Mouse (Mus musculus) CH12.LX (cell line): ENCODE measurements around the gene Map4k4. TPM values are rescaled to one million over a fixed set of nuclear protein-coding genes. Genes with fewer than 3 reads are reported as not detected.

ENCODE experiments used
- DNase-seq: peaks from one replicate; pipeline ENCODE4 v3.0.0-alpha.2; 2013; ENCODE audit errors: extremely low read depth
- H3K27ac ChIP-seq: 2 replicates; pipeline ENCODE4 v1.5.1; 2012; ENCODE audit warnings: low read depth, mild to moderate bottlenecking, control low read depth, moderate library complexity; ENCODE audit not compliant: insufficient read depth
- H3K27me3 ChIP-seq: replicated peaks from 2 replicates; pipeline ENCODE3; 2012; ENCODE audit warnings: inconsistent platforms
- H3K36me3 ChIP-seq, 2 experiments: replicated peaks in 1 of 2; 2 replicates each; pipeline versions ENCODE3 to v1.6.1; 2012; ENCODE audit warnings: inconsistent platforms in 1 of 2, low read length in 1 of 2, mild to moderate bottlenecking in 1 of 2, mixed read lengths in 1 of 2, moderate library complexity in 1 of 2; ENCODE audit not compliant: control insufficient read depth in 1 of 2, insufficient read depth in 1 of 2
- H3K4me1 ChIP-seq, 2 experiments: 2 replicates each; pipeline ENCODE4 v1.6.1; 2012; ENCODE audit warnings: inconsistent platforms in 1 of 2, moderate library complexity in 1 of 2; ENCODE audit not compliant: insufficient read depth in 2 of 2, control insufficient read depth in 1 of 2
- H3K4me2 ChIP-seq: 2 replicates; pipeline ENCODE4 v1.6.1; 2012; ENCODE audit warnings: low read depth, mild to moderate bottlenecking, control low read depth; ENCODE audit not compliant: poor library complexity, insufficient read depth, severe bottlenecking
- H3K4me3 ChIP-seq, 3 experiments: fragments of 150-350 bp in 1 of 3; sonication (generic) in 1 of 3; replicated peaks in 1 of 3; 2 replicates each; pipeline versions ENCODE3 to v1.5.1; 2011 to 2012; ENCODE audit warnings: low read depth in 2 of 3, low read length in 2 of 3, mild to moderate bottlenecking in 2 of 3, moderate library complexity in 2 of 3, control low read depth in 1 of 3, improper control_type of control experiment in 1 of 3, inconsistent platforms in 1 of 3, mixed read lengths in 1 of 3; ENCODE audit not compliant: poor library complexity in 1 of 3
- H3K79me2 ChIP-seq: replicated peaks from 2 replicates; pipeline ENCODE4 v1.6.1; 2012; ENCODE audit warnings: mild to moderate bottlenecking, moderate library complexity; ENCODE audit not compliant: control insufficient read depth, poor library complexity, insufficient read depth, severe bottlenecking; ENCODE audit errors: extremely low read depth
- H3K9ac ChIP-seq: 2 replicates; pipeline ENCODE4 v1.6.1; 2012; ENCODE audit warnings: low read depth, mild to moderate bottlenecking, control low read depth, moderate library complexity; ENCODE audit not compliant: insufficient read depth
- H3K9me3 ChIP-seq: replicated peaks from 2 replicates; pipeline ENCODE3; 2012; ENCODE audit warnings: low read length, inconsistent platforms, mixed read lengths
- CHD1 ChIP-seq: IDR thresholded peaks from 2 replicates; pipeline ENCODE4 v1.6.1; 2012; ENCODE audit warnings: low read depth, low read length, improper control_type of control experiment, inconsistent platforms
- CTCF ChIP-seq, 2 experiments: IDR thresholded peaks in 1 of 2; conservative IDR thresholded peaks in 1 of 2; 2 replicates each; pipeline ENCODE4 v1.5.1; 2011 to 2012; ENCODE audit warnings: low read depth in 2 of 2, low read length in 2 of 2, improper control_type of control experiment in 1 of 2, inconsistent platforms in 1 of 2, mild to moderate bottlenecking in 1 of 2, moderate library complexity in 1 of 2
- GABPA ChIP-seq: IDR thresholded peaks from 2 replicates; pipeline ENCODE4 v1.6.1; 2012; ENCODE audit warnings: low read depth, low read length, improper control_type of control experiment, inconsistent platforms; ENCODE audit not compliant: insufficient replicate concordance
- HCFC1 ChIP-seq: IDR thresholded peaks from 2 replicates; pipeline ENCODE4 v1.6.1; 2012; ENCODE audit warnings: low read depth, mild to moderate bottlenecking, inconsistent platforms, low read length, improper control_type of control experiment
- JUND ChIP-seq: conservative IDR thresholded peaks from 2 replicates; pipeline ENCODE4 v1.6.1; 2011; ENCODE audit warnings: low read depth, low read length, improper control_type of control experiment
- MAFK ChIP-seq: IDR thresholded peaks from 2 replicates; pipeline ENCODE4 v1.6.1; 2011; ENCODE audit warnings: low read length, improper control_type of control experiment; ENCODE audit not compliant: insufficient replicate concordance
- MAX ChIP-seq: IDR thresholded peaks from 2 replicates; pipeline ENCODE4 v1.6.1; 2011; ENCODE audit warnings: low read length, improper control_type of control experiment
- MAZ ChIP-seq: IDR thresholded peaks from 2 replicates; pipeline ENCODE4 v1.6.1; 2012; ENCODE audit warnings: low read depth, mild to moderate bottlenecking, inconsistent platforms, low read length, improper control_type of control experiment, moderate library complexity
- MEF2A ChIP-seq: IDR thresholded peaks from 2 replicates; pipeline ENCODE4 v1.6.1; 2014; ENCODE audit warnings: low read depth, mild to moderate bottlenecking, inconsistent platforms, low read length, improper control_type of control experiment, borderline replicate concordance
- MXI1 ChIP-seq: IDR thresholded peaks from 2 replicates; pipeline ENCODE4 v1.6.1; 2011; ENCODE audit warnings: mild to moderate bottlenecking, low read depth, low read length, improper control_type of control experiment
- MYC ChIP-seq: IDR thresholded peaks from 2 replicates; pipeline ENCODE4 v1.6.1; 2011; ENCODE audit warnings: low read depth, mild to moderate bottlenecking, improper control_type of control experiment, low read length
- NELFE ChIP-seq: IDR thresholded peaks from 2 replicates; pipeline ENCODE4 v1.6.1; 2011; ENCODE audit warnings: low read depth, low read length, improper control_type of control experiment
- POLR2A ChIP-seq: IDR thresholded peaks from 2 replicates; pipeline ENCODE4 v1.6.1; 2011; ENCODE audit warnings: low read depth, mild to moderate bottlenecking, improper control_type of control experiment, low read length
- POLR2AphosphoS2 ChIP-seq: IDR thresholded peaks from 2 replicates; pipeline ENCODE4 v1.6.1; 2011; ENCODE audit warnings: low read depth, low read length, improper control_type of control experiment
- RCOR1 ChIP-seq: conservative IDR thresholded peaks from 2 replicates; pipeline ENCODE4 v1.6.1; 2012; ENCODE audit warnings: low read depth, mild to moderate bottlenecking, inconsistent platforms, low read length, improper control_type of control experiment
- SIN3A ChIP-seq: IDR thresholded peaks from 2 replicates; pipeline ENCODE4 v1.6.1; 2012; ENCODE audit warnings: low read length, improper control_type of control experiment, inconsistent platforms
- TBP ChIP-seq: conservative IDR thresholded peaks from 2 replicates; pipeline ENCODE4 v1.6.1; 2011; ENCODE audit warnings: low read depth, low read length, improper control_type of control experiment
- TCF12 ChIP-seq: IDR thresholded peaks from 2 replicates; pipeline ENCODE4 v1.6.1; 2014; ENCODE audit warnings: low read depth, mild to moderate bottlenecking, inconsistent platforms, low read length, improper control_type of control experiment
- UBTF ChIP-seq: IDR thresholded peaks from 2 replicates; pipeline ENCODE4 v1.6.1; 2012; ENCODE audit warnings: low read depth, mild to moderate bottlenecking, inconsistent platforms, low read length, improper control_type of control experiment, moderate library complexity
- USF1 ChIP-seq: IDR thresholded peaks from 2 replicates; pipeline ENCODE4 v1.6.1; 2014; ENCODE audit warnings: low read depth, mild to moderate bottlenecking, inconsistent platforms, low read length, improper control_type of control experiment
- USF2 ChIP-seq: conservative IDR thresholded peaks from 2 replicates; pipeline ENCODE4 v1.6.1; 2011; ENCODE audit warnings: low read depth, low read length, improper control_type of control experiment
- ZC3H11A ChIP-seq: IDR thresholded peaks from 2 replicates; pipeline ENCODE4 v1.6.1; 2012; ENCODE audit warnings: low read depth, mild to moderate bottlenecking, inconsistent platforms, low read length, improper control_type of control experiment
- ZMIZ1 ChIP-seq: IDR thresholded peaks from 2 replicates; pipeline ENCODE4 v1.6.1; 2012; ENCODE audit warnings: low read depth, mild to moderate bottlenecking, inconsistent platforms, low read length, improper control_type of control experiment
- ZNF384 ChIP-seq: IDR thresholded peaks from 2 replicates; pipeline ENCODE4 v1.6.1; 2012; ENCODE audit warnings: low read depth, low read length, improper control_type of control experiment, inconsistent platforms
- dilution Hi-C: fragments of 300-500 bp; cut with MboI; formaldehyde crosslinking; loops from 2 replicates; pipeline ENCODE4 v1.14.3; 2020; ENCODE audit warnings: low sequenced_read_pairs; ENCODE audit not compliant: extremely low pct_unique_long_range_greater_than_20kb, extremely low pct_ligation_motif_present
- in situ Hi-C: fragments of 300-500 bp; cut with MboI; formaldehyde crosslinking; loops from 3 replicates; pipeline ENCODE4 v1.14.3; 2019; ENCODE audit warnings: low sequenced_read_pairs, low pct_ligation_motif_present, low pct_unique_long_range_greater_than_20kb, mixed read lengths
- polyA plus RNA-seq: library from polyadenylated mRNA; unstranded; fragments of >175 nt; gene quantifications from 2 replicates; pipeline ENCODE4 v1.2.1, GENCODE M21; 2012; ENCODE audit warnings: low read depth; ENCODE audit not compliant: insufficient read length
- total RNA-seq, 2 experiments: library from RNA; depleted of rRNA; stranded (reverse); fragments of 300-350 nt in 1 of 2; fragments of >200 nt in 1 of 2; gene quantifications; 2 replicates each; pipeline ENCODE4 v1.2.3; 2012 to 2014

The Map4k4 gene
- total and polyA plus RNA-seq, 3 experiments = 21.8 to 46.3 (median 41.0) TPM

DNA sequence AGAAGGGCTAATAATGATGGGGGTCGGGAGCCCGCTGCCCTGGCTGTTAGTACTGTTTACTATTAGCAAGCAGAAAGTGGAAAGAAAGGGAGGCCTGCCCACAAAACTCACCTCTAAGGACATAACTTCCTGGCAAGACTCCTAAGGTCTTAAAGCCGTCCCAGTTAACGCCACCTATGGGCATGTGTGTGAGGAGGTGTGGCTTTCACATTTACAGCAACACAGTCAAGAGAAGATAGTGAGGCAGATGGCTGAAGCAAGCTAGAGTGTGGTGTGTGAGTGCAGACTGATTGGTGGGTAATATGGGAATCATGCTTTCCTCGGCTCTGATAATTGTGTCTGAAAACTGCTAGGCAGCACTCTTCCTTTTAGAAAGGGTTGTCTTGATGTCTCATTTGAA lies 48.5 kb downstream of the Map4k4 start:
- dilution Hi-C loops (no loop called here), in situ Hi-C loops (loop anchor here (25.0 kb wide), 2 partner anchors 262 to 387 kb away; no protein-coding TSS in a partner anchor)
- no peaks in the 10 kb centered on the region for H3K36me3 ChIP-seq
- no peak overlapping the region for H3K4me2 ChIP-seq
- TF ChIP-seq GABPA = no peak
- peak in 1 of 2 experiments; percentile 29; a peak in 1 of 4 replicates for TF ChIP-seq CTCF (conservative IDR thresholded peaks at IDR 0.05 in 1 of 2, IDR thresholded peaks at IDR 0.05 in 1 of 2; ENCODE audit: low read depth in 2 of 2, low read length in 2 of 2)
- no peaks in the 10 kb centered on the region for H3K27me3 ChIP-seq
- H3K79me2 ChIP-seq = peaks cover 4% of the 10 kb centered on the region
- H3K9ac ChIP-seq = no peak overlapping the region
- H3K27ac ChIP-seq = no peak overlapping the region
- H3K4me3 ChIP-seq = no peak overlapping the region
- no peak for DNase-seq
- H3K9me3 ChIP-seq = no peaks in the 10 kb centered on the region
- peaks cover 6 to 44% of the 10 kb centered on the region in 2 experiments; a peak in 3 of 4 replicates for H3K4me1 ChIP-seq

DNA sequence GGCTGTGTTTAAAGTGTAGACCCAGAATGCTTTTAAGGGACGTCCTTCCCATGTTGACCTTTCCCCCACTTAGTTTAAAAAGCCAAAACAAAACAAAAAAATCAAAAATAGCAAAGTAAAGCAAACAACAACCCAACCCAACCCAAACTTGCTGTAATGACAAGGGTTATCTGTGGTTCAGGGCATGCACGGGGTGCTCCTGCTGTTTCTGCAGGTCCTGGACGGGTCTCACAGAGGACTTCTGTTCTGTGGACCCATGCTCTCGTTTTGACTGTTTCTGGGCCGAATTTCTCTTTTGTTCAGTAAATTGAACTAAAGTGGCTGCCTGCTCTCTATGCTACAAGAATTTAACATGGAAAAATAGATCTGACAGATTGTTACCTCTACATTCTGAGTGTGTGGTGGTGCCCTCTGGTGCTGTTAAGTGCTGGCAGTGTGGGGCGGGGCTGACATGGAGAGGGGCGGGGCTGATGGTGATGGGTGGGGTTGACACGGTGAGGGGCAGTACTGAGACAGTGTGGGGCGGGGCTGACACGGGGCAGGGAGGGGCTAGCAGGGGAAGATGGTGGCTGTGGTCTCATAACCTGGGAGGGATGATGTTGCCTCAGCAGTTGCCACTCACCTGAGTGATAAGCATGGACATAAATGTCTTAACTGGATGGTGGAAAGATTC lies 49.2 kb downstream of the Map4k4 start:
- H3K4me1 ChIP-seq = peaks cover 6 to 36% of the 10 kb centered on the region in 2 experiments; a peak in 3 of 4 replicates
- H3K9ac ChIP-seq = no peak overlapping the region
- peaks cover 4% of the 10 kb centered on the region for H3K79me2 ChIP-seq
- H3K27ac ChIP-seq = no peak overlapping the region
- TF ChIP-seq TBP (no peak), MEF2A (no peak), MAZ (no peak), RCOR1 (no peak), CHD1 (no peak), POLR2A (no peak), MYC (no peak), TCF12 (no peak), USF2 (no peak), JUND (no peak), GABPA (no peak)
- no peak overlapping the region for H3K4me2 ChIP-seq
- peaks cover 0 to under 1% of the 10 kb centered on the region in 2 experiments for H3K36me3 ChIP-seq
- no peaks in the 10 kb centered on the region for H3K9me3 ChIP-seq
- in situ Hi-C loops = loop anchor here (25.0 kb wide), 2 partner anchors 263 to 388 kb away; no protein-coding TSS in a partner anchor
- no peak overlapping the region for H3K4me3 ChIP-seq
- DNase-seq = peak; percentile 41
- dilution Hi-C loops = no loop called here
- no peaks in the 10 kb centered on the region for H3K27me3 ChIP-seq

DNA sequence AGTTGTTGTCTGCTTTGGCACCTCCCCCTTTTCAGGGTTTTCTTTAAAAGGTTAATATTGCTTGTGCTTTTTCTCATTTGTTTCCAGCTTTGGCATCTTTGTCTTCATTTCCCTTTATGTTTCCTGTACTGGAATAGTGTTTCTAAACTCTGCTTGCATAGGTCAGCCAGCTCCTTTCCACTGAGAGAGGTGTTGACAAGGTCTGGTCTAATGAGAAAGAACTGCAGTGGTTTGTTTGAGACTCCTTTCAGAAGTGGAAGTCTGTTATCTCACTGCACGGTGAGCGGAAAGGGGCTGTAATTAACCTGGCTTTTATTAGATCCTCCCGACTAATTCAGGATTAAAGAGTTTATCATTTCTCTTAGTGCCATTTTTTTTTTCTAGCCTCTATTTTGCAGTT lies 49.9 kb downstream of the Map4k4 start:
- dilution Hi-C loops = no loop called here
- Histone ChIP-seq H3K9ac (no peak overlapping the region), H3K4me3 (no peak overlapping the region), H3K36me3 (peaks cover 0 to 2% of the 10 kb centered on the region in 2 experiments), H3K27me3 (no peaks in the 10 kb centered on the region)
- in situ Hi-C loops = no loop called here
- TF ChIP-seq JUND (no peak), HCFC1 (no peak), TBP (no peak), UBTF (no peak), USF1 (no peak), MXI1 (no peak), RCOR1 (no peak), ZMIZ1 (no peak), ZNF384 (no peak), CTCF (conservative IDR thresholded peaks at IDR 0.05 in 1 of 2, IDR thresholded peaks at IDR 0.05 in 1 of 2; ENCODE audit: low read depth in 2 of 2, low read length in 2 of 2) (no peak), SIN3A (no peak), MYC (no peak), POLR2AphosphoS2 (no peak), ZC3H11A (no peak), MAFK (no peak), NELFE (no peak), USF2 (no peak), MAX (no peak)
- TF ChIP-seq, all 38 proteins: peak for 0
- peaks cover 4% of the 10 kb centered on the region for H3K79me2 ChIP-seq
- H3K27ac ChIP-seq = no peak overlapping the region
- H3K4me2 ChIP-seq = no peak overlapping the region
- H3K4me1 ChIP-seq = peaks cover 6 to 32% of the 10 kb centered on the region in 2 experiments; a peak in 3 of 4 replicates
- no peaks in the 10 kb centered on the region for H3K9me3 ChIP-seq
- no peak for DNase-seq
